Mouse (Mus musculus) testis, adult 2 months (tissue): ENCODE results near the gene 9230110F15Rik. TPM values are rescaled to one million over a fixed set of nuclear protein-coding genes. Genes with fewer than 3 reads are reported as not detected.
"Not testable (repeated sequence)": the region's sequence is repeated elsewhere in the genome, so short reads cannot be mapped to it uniquely, and the experiment has no call there.

Source experiments
- H3K27ac ChIP-seq: fragments of 200-500 bp; 2 replicates; pipeline ENCODE4 v1.5.1; 2012; ENCODE audit warnings: low read depth, low read length; ENCODE audit not compliant: control insufficient read depth, insufficient read depth
- H3K27me3 ChIP-seq: fragments of 200-500 bp; 2 replicates; pipeline ENCODE4 v1.6.1; 2012; ENCODE audit warnings: mild to moderate bottlenecking, low read length, moderate library complexity; ENCODE audit not compliant: control insufficient read depth, insufficient read depth
- H3K36me3 ChIP-seq: fragments of 200-500 bp; 2 replicates; pipeline ENCODE4 v1.6.1; 2012; ENCODE audit warnings: mild to moderate bottlenecking, low read length; ENCODE audit not compliant: control insufficient read depth, insufficient read depth
- H3K4me1 ChIP-seq: fragments of 200-500 bp; 2 replicates; pipeline ENCODE4 v1.6.1; 2012; ENCODE audit warnings: low read length; ENCODE audit not compliant: control insufficient read depth, insufficient read depth
- H3K4me3 ChIP-seq: fragments of 200-500 bp; 2 replicates; pipeline ENCODE4 v1.5.1; 2012; ENCODE audit warnings: low read depth, mild to moderate bottlenecking, low read length, moderate library complexity, mixed read lengths; ENCODE audit not compliant: control insufficient read depth
- CTCF ChIP-seq: fragments of 200-500 bp; IDR thresholded peaks from 2 replicates; pipeline ENCODE4 v1.5.1; 2012; ENCODE audit warnings: low read depth, mild to moderate bottlenecking, inconsistent platforms, low read length, moderate library complexity; ENCODE audit not compliant: control insufficient read depth, insufficient read depth, insufficient replicate concordance
- POLR2A ChIP-seq: fragments of 200-500 bp; IDR thresholded peaks from 2 replicates; pipeline ENCODE4 v1.6.1; 2012; ENCODE audit warnings: low read depth, mild to moderate bottlenecking, inconsistent platforms, low read length, moderate library complexity; ENCODE audit not compliant: control insufficient read depth
- polyA plus RNA-seq: library from polyadenylated mRNA; depleted of rRNA; stranded (reverse); fragments of >200 nt; gene quantifications from 2 replicates; pipeline ENCODE4 v1.2.3, GENCODE M21; 2012; rRNA removed

9230110F15Rik gene
- not detected in 2 replicates for polyA plus RNA-seq

- TF ChIP-seq CTCF (no peak), POLR2A (no peak)
- no peaks in the 10 kb centered on the region for H3K36me3 ChIP-seq
- no peaks in the 10 kb centered on the region for H3K4me1 ChIP-seq
- no peak within 1 kb of the TSS for H3K4me3 ChIP-seq
- no peaks in the 10 kb centered on the region for H3K27me3 ChIP-seq
- no peak within 1 kb of the TSS for H3K27ac ChIP-seq
Measured at GRCm38 (mm10) chr9:35844050-35844449, at the start of gene 9230110F15Rik. Gene 9230110F15Rik (minus strand): TSS chr9:35844150.

GRCm38 (mm10) chr9:35893112-35893511 is 49.2 kb upstream of the 9230110F15Rik start:
- H3K4me3 ChIP-seq, H3K27ac ChIP-seq, H3K36me3 ChIP-seq, H3K4me1 ChIP-seq, H3K27me3 ChIP-seq: not testable (repeated sequence)

GRCm38 (mm10) chr9:35817881-35818280 is 26.1 kb downstream of the 9230110F15Rik start:
- not testable (repeated sequence) for H3K36me3 ChIP-seq, H3K27ac ChIP-seq, H3K27me3 ChIP-seq, H3K4me1 ChIP-seq, H3K4me3 ChIP-seq

- H3K27me3 ChIP-seq: no peaks in the 10 kb centered on the region
- TF ChIP-seq POLR2A (no peak), CTCF (no peak)
- H3K27ac ChIP-seq: no peak overlapping the region
- H3K4me3 ChIP-seq: no peak overlapping the region
- no peaks in the 10 kb centered on the region for H3K4me1 ChIP-seq
- H3K36me3 ChIP-seq: no peaks in the 10 kb centered on the region
Measured at GRCm38 (mm10) chr9:35798146-35798545, 45.8 kb downstream of the 9230110F15Rik start.

GRCm38 (mm10) chr9:35790001-35790400 is 53.9 kb downstream of the 9230110F15Rik start, which contains the start of the genes Gm27235 and D730048I06Rik:
Gene Gm27235 (minus strand): TSS chr9:35790101.
Gene D730048I06Rik (minus strand): TSS chr9:35790112.
- H3K27me3 ChIP-seq: no peaks in the 10 kb centered on the region
- no peak within 1 kb of the TSS for H3K4me3 ChIP-seq

More at GRCm38 (mm10) chr9:35790001-35790400, 53.9 kb downstream of the 9230110F15Rik start, which contains the start of the genes Gm27235 and D730048I06Rik:
- no peak for TF ChIP-seq CTCF
- no peak for TF ChIP-seq POLR2A
- no peak within 1 kb of the TSS for H3K27ac ChIP-seq
- H3K36me3 ChIP-seq: no peaks in the 10 kb centered on the region
- H3K4me1 ChIP-seq: no peaks in the 10 kb centered on the region

Other genes starting within 250 kb of the 9230110F15Rik start
- gene Pate4, start 232.2 kb downstream of the 9230110F15Rik start, polyA plus RNA-seq: 0.10 TPM in 1 of 2 replicates, not detected in the other
- 0.54 TPM in 1 of 2 replicates, not detected in the other for gene Pate3, start 195.9 kb downstream of the 9230110F15Rik start, polyA plus RNA-seq
- 3.4 TPM in 1 of 2 replicates, not detected in the other for gene Pate1, start 156.8 kb downstream of the 9230110F15Rik start, polyA plus RNA-seq
- gene Gm17677, start 103.1 kb downstream of the 9230110F15Rik start, polyA plus RNA-seq: not detected in 2 replicates
- not detected in 2 replicates for gene Gm17727, start 66.0 kb downstream of the 9230110F15Rik start, polyA plus RNA-seq
- 0.38 and 0.67 TPM in 2 replicates for gene Gm27235, start 54.0 kb downstream of the 9230110F15Rik start, polyA plus RNA-seq
- 0.27 and 2.9 TPM in 2 replicates for gene D730048I06Rik, start 54.0 kb downstream of the 9230110F15Rik start, polyA plus RNA-seq
- not detected in 2 replicates for gene 9230113P08Rik, start 64.3 kb upstream of the 9230110F15Rik start, polyA plus RNA-seq